Mouse (Mus musculus): ENCODE measurements around the gene Lrrc31. TPM values are rescaled to one million over a fixed set of nuclear protein-coding genes. Genes with fewer than 3 reads are reported as not detected.
"Not testable (repeated sequence)": the region's sequence is repeated elsewhere in the genome, so short reads cannot be mapped to it uniquely, and the experiment has no call there.

Gene Lrrc31
- not detected in 2 replicates for polyA plus RNA-seq (2014; fragmentation: Nextera tagmentation; extraction: Ambion mirVana)

GRCm38 (mm10) chr3:30699711-30700505, at the start of gene Lrrc31:
Lrrc31 (minus strand) TSS chr3:30699843.
- WGBS (ENCODE audit: insufficient replicate concordance): 75% methylated on average over 6 of the region's 6 CpGs
- not testable (repeated sequence) for H3K27me3 ChIP-seq (ENCODE audit: control insufficient read depth, insufficient read depth, low read length); H3K9me3 ChIP-seq (replicated peaks; ENCODE audit: control insufficient read depth, low read length); H3K4me1 ChIP-seq (ENCODE audit: control insufficient read depth, insufficient read depth, low read length); H3K36me3 ChIP-seq (ENCODE audit: control insufficient read depth, insufficient read depth, low read length); H3K9ac ChIP-seq (ENCODE audit: low read depth, low read length); ATAC-seq (replicated peaks; ENCODE audit: insufficient number of reproducible peaks, low FRiP score, low TSS enrichment); H3K4me2 ChIP-seq; H3K27ac ChIP-seq (ENCODE audit: low read depth, low read length); H3K4me3 ChIP-seq (ENCODE audit: low read depth, low read length)

GRCm38 (mm10) chr3:30748316-30748715, 48.7 kb upstream of the Lrrc31 start:
- 80% methylated on average over 9 of the region's 9 CpGs for WGBS (ENCODE audit: insufficient replicate concordance)
- Histone ChIP-seq H3K4me3 (ENCODE audit: low read depth, low read length) (no peak overlapping the region), H3K9me3 (replicated peaks; ENCODE audit: control insufficient read depth, low read length) (no peaks in the 10 kb centered on the region), H3K27ac (ENCODE audit: low read depth, low read length) (no peak overlapping the region), H3K36me3 (ENCODE audit: control insufficient read depth, insufficient read depth, low read length) (no peaks in the 10 kb centered on the region), H3K9ac (ENCODE audit: low read depth, low read length) (no peak overlapping the region), H3K4me2 (no peak overlapping the region), H3K27me3 (ENCODE audit: control insufficient read depth, insufficient read depth, low read length) (no peaks in the 10 kb centered on the region), H3K4me1 (ENCODE audit: control insufficient read depth, insufficient read depth, low read length) (no peaks in the 10 kb centered on the region)
- no peak for ATAC-seq (replicated peaks; ENCODE audit: insufficient number of reproducible peaks, low FRiP score, low TSS enrichment)

- 77% methylated on average over 7 of the region's 7 CpGs for WGBS (ENCODE audit: insufficient replicate concordance)
- H3K9me3 ChIP-seq (replicated peaks; ENCODE audit: control insufficient read depth, low read length): no peaks in the 10 kb centered on the region
- H3K27ac ChIP-seq (ENCODE audit: low read depth, low read length): no peak within 1 kb of the TSS
- ATAC-seq (replicated peaks; ENCODE audit: insufficient number of reproducible peaks, low FRiP score, low TSS enrichment): no peak
- no peak within 1 kb of the TSS for H3K4me3 ChIP-seq (ENCODE audit: low read depth, low read length)
- H3K36me3 ChIP-seq (ENCODE audit: control insufficient read depth, insufficient read depth, low read length): no peaks in the 10 kb centered on the region
- no peaks in the 10 kb centered on the region for H3K4me1 ChIP-seq (ENCODE audit: control insufficient read depth, insufficient read depth, low read length)
- H3K9ac ChIP-seq (ENCODE audit: low read depth, low read length): no peak within 1 kb of the TSS
- H3K4me2 ChIP-seq: no peak within 1 kb of the TSS
- H3K27me3 ChIP-seq (ENCODE audit: control insufficient read depth, insufficient read depth, low read length): no peaks in the 10 kb centered on the region
Observed at GRCm38 (mm10) chr3:30746006-30746405, 46.4 kb upstream of the Lrrc31 start, which contains the start of gene Samd7. Samd7 (plus strand) TSS chr3:30746293.

- H3K27ac ChIP-seq (ENCODE audit: low read depth, low read length): no peak overlapping the region
- H3K9ac ChIP-seq (ENCODE audit: low read depth, low read length): no peak overlapping the region
- no peak overlapping the region for H3K4me3 ChIP-seq (ENCODE audit: low read depth, low read length)
- no peak overlapping the region for H3K4me2 ChIP-seq
- WGBS (ENCODE audit: insufficient replicate concordance): 80% methylated on average over 7 of the region's 7 CpGs
- no peaks in the 10 kb centered on the region for H3K27me3 ChIP-seq (ENCODE audit: control insufficient read depth, insufficient read depth, low read length)
- H3K36me3 ChIP-seq (ENCODE audit: control insufficient read depth, insufficient read depth, low read length): no peaks in the 10 kb centered on the region
- no peaks in the 10 kb centered on the region for H3K9me3 ChIP-seq (replicated peaks; ENCODE audit: control insufficient read depth, low read length)
- no peaks in the 10 kb centered on the region for H3K4me1 ChIP-seq (ENCODE audit: control insufficient read depth, insufficient read depth, low read length)
- ATAC-seq (replicated peaks; ENCODE audit: insufficient number of reproducible peaks, low FRiP score, low TSS enrichment): no peak
Observed at GRCm38 (mm10) chr3:30742891-30743290, 43.2 kb upstream of the Lrrc31 start.

- 73% methylated on average over 6 of the region's 6 CpGs for WGBS (ENCODE audit: insufficient replicate concordance)
- ATAC-seq (replicated peaks; ENCODE audit: insufficient number of reproducible peaks, low FRiP score, low TSS enrichment): no peak
- H3K9ac ChIP-seq (ENCODE audit: low read depth, low read length): no peak overlapping the region
Observed at GRCm38 (mm10) chr3:30741306-30741705, 41.7 kb upstream of the Lrrc31 start.

GRCm38 (mm10) chr3:30736809-30737208, 37.2 kb upstream of the Lrrc31 start:
- Histone ChIP-seq H3K27me3 (ENCODE audit: control insufficient read depth, insufficient read depth, low read length) (no peaks in the 10 kb centered on the region), H3K36me3 (ENCODE audit: control insufficient read depth, insufficient read depth, low read length) (no peaks in the 10 kb centered on the region), H3K4me2 (no peak overlapping the region), H3K4me1 (ENCODE audit: control insufficient read depth, insufficient read depth, low read length) (no peaks in the 10 kb centered on the region), H3K4me3 (ENCODE audit: low read depth, low read length) (no peak overlapping the region), H3K9ac (ENCODE audit: low read depth, low read length) (no peak overlapping the region), H3K9me3 (replicated peaks; ENCODE audit: control insufficient read depth, low read length) (no peaks in the 10 kb centered on the region; the same call in 1 of the 2 replicates), H3K27ac (ENCODE audit: low read depth, low read length) (no peak overlapping the region)
- WGBS (ENCODE audit: insufficient replicate concordance): 82% methylated on average over 9 of the region's 9 CpGs
- ATAC-seq (replicated peaks; ENCODE audit: insufficient number of reproducible peaks, low FRiP score, low TSS enrichment): no peak

More at GRCm38 (mm10) chr3:30741306-30741705, 41.7 kb upstream of the Lrrc31 start:
- H3K27ac ChIP-seq (ENCODE audit: low read depth, low read length): no peak overlapping the region
- H3K27me3 ChIP-seq (ENCODE audit: control insufficient read depth, insufficient read depth, low read length): no peaks in the 10 kb centered on the region
- H3K9me3 ChIP-seq (replicated peaks; ENCODE audit: control insufficient read depth, low read length): no peaks in the 10 kb centered on the region
- no peak overlapping the region for H3K4me2 ChIP-seq
- H3K4me3 ChIP-seq (ENCODE audit: low read depth, low read length): no peak overlapping the region
- no peaks in the 10 kb centered on the region for H3K36me3 ChIP-seq (ENCODE audit: control insufficient read depth, insufficient read depth, low read length)
- no peaks in the 10 kb centered on the region for H3K4me1 ChIP-seq (ENCODE audit: control insufficient read depth, insufficient read depth, low read length)

GRCm38 (mm10) chr3:30729046-30729445, 29.4 kb upstream of the Lrrc31 start:
- 75% methylated on average over 5 of the region's 5 CpGs for WGBS (ENCODE audit: insufficient replicate concordance)
- no peaks in the 10 kb centered on the region for H3K36me3 ChIP-seq (ENCODE audit: control insufficient read depth, insufficient read depth, low read length)
- no peaks in the 10 kb centered on the region for H3K9me3 ChIP-seq (replicated peaks; ENCODE audit: control insufficient read depth, low read length)
- peaks cover 3% of the 10 kb centered on the region; the same call in 1 of the 2 replicates for H3K4me1 ChIP-seq (ENCODE audit: control insufficient read depth, insufficient read depth, low read length)
- H3K9ac ChIP-seq (ENCODE audit: low read depth, low read length): no peak overlapping the region
- no peak overlapping the region for H3K27ac ChIP-seq (ENCODE audit: low read depth, low read length)
- H3K4me2 ChIP-seq: no peak overlapping the region
- no peaks in the 10 kb centered on the region for H3K27me3 ChIP-seq (ENCODE audit: control insufficient read depth, insufficient read depth, low read length)
- ATAC-seq (replicated peaks; ENCODE audit: insufficient number of reproducible peaks, low FRiP score, low TSS enrichment): no peak
- no peak overlapping the region for H3K4me3 ChIP-seq (ENCODE audit: low read depth, low read length)

- 60% methylated on average over 4 of the region's 4 CpGs for WGBS (ENCODE audit: insufficient replicate concordance)
- peaks cover 3% of the 10 kb centered on the region; the same call in 1 of the 2 replicates for H3K4me1 ChIP-seq (ENCODE audit: control insufficient read depth, insufficient read depth, low read length)
- ATAC-seq (replicated peaks; ENCODE audit: insufficient number of reproducible peaks, low FRiP score, low TSS enrichment): no peak
- no peaks in the 10 kb centered on the region for H3K9me3 ChIP-seq (replicated peaks; ENCODE audit: control insufficient read depth, low read length)
- H3K4me3 ChIP-seq (ENCODE audit: low read depth, low read length): no peak overlapping the region
- H3K27ac ChIP-seq (ENCODE audit: low read depth, low read length): no peak overlapping the region
- H3K27me3 ChIP-seq (ENCODE audit: control insufficient read depth, insufficient read depth, low read length): no peaks in the 10 kb centered on the region
- H3K4me2 ChIP-seq: no peak overlapping the region
- H3K9ac ChIP-seq (ENCODE audit: low read depth, low read length): no peak overlapping the region
- no peaks in the 10 kb centered on the region for H3K36me3 ChIP-seq (ENCODE audit: control insufficient read depth, insufficient read depth, low read length)
Observed at GRCm38 (mm10) chr3:30727209-30727608, 27.6 kb upstream of the Lrrc31 start.

- Histone ChIP-seq H3K9ac (ENCODE audit: low read depth, low read length) (no peak overlapping the region), H3K4me3 (ENCODE audit: low read depth, low read length) (no peak overlapping the region), H3K4me1 (ENCODE audit: control insufficient read depth, insufficient read depth, low read length) (peaks cover 3% of the 10 kb centered on the region; the same call in 1 of the 2 replicates), H3K4me2 (no peak overlapping the region), H3K9me3 (replicated peaks; ENCODE audit: control insufficient read depth, low read length) (no peaks in the 10 kb centered on the region), H3K27me3 (ENCODE audit: control insufficient read depth, insufficient read depth, low read length) (no peaks in the 10 kb centered on the region), H3K36me3 (ENCODE audit: control insufficient read depth, insufficient read depth, low read length) (no peaks in the 10 kb centered on the region), H3K27ac (ENCODE audit: low read depth, low read length) (no peak overlapping the region)
- ATAC-seq (replicated peaks; ENCODE audit: insufficient number of reproducible peaks, low FRiP score, low TSS enrichment): no peak
- 72% methylated on average over 7 of the region's 7 CpGs for WGBS (ENCODE audit: insufficient replicate concordance)
Observed at GRCm38 (mm10) chr3:30725514-30725913, 25.9 kb upstream of the Lrrc31 start.
